Mouse (Mus musculus): Measurements from ENCODE around the gene Cpne2.

DNA sequence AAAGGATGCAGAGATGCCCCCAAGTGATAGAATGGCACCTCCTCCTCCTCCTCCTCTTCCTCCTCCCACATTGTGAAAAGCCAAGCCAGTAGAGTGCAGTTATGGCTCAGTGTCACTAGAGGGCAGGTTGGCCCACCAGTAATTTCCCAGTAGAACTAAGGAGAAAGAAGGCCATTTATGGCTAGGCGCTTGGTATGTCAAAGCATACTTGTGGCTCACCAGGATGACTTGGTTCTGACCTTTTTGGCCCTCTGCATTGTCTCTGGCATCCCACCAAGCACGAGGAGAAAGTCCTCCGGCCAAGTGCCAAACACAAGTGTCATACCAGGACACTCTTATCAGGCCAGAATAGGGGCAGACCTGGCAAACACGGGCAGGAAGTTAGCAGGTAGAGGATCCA is 4.5 kb upstream of the Cpne2 start:
- no peak for TF ChIP-seq CTCF (IDR thresholded peaks at IDR 0.05; ENCODE audit: borderline replicate concordance, control insufficient read depth, extremely low read depth, insufficient read depth, low read length, poor library complexity)
- no peak for TF ChIP-seq POLR2A (IDR thresholded peaks at IDR 0.05; ENCODE audit: control insufficient read depth, extremely low read depth, insufficient read depth, low read length, poor library complexity)

Data from thymus, adult 2 months (tissue).